Mouse (Mus musculus) macrophage (primary cell): ENCODE data around the gene Smarca4. TPM values are rescaled to one million over a fixed set of nuclear protein-coding genes. Genes with fewer than 3 reads are reported as not detected.
A peak's percentile ranks its signal among the peaks of the same experiment; 100 is the strongest.

Source experiments
- H3K27ac ChIP-seq: fragments of 350-480 bp; formaldehyde crosslinking; 2 replicates; pipeline ENCODE4 v1.9.0; 2021
- H3K36me3 ChIP-seq: fragments of 350-480 bp; formaldehyde crosslinking; 2 replicates; pipeline ENCODE4 v1.9.0; 2021; ENCODE audit errors: inconsistent target
- H3K4me3 ChIP-seq: fragments of 350-480 bp; formaldehyde crosslinking; 2 replicates; pipeline ENCODE4 v1.9.0; 2021; ENCODE audit errors: inconsistent target
- H3K79me2 ChIP-seq: fragments of 350-480 bp; formaldehyde crosslinking; 2 replicates; pipeline ENCODE4 v1.9.0; 2021; ENCODE audit errors: inconsistent target
- WGBS: methylation state at CpG from one replicate; pipeline ENCODE4 v1.1.7; 2026; ENCODE audit warnings: inconsistent platforms; ENCODE audit not compliant: missing documents; 5-methylcytosine and 5-hydroxymethylcytosine counted together
- polyA plus RNA-seq: library from polyadenylated mRNA; stranded (reverse); fragments of 250-400 nt; gene quantifications from 3 replicates; pipeline ENCODE4 v1.2.4, GENCODE M21; 2018; ENCODE audit warnings: inconsistent platforms

Gene Smarca4
- polyA plus RNA-seq, 1 experiment from 2014 or later: 76.6 TPM

DNA sequence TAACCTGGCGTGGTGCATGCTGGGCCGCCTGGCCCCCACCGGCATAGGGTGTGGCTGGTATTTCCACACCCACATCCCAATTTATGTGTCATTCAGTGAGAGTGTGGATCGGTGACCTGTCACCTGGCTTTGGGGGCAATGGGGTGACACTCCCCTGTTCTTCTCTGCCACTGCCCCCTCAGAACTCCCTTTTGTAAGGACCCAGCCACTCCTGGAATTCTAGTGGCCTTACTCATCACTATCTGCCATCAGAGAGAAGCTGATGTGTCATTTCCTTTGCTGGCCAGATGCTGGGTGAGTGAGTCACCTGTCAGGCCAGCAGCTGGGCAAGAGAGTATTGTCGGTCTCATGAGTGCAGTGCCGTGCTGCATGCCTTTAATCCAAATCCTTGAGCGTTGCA, 113.3 kb downstream of the Smarca4 start:
- Histone ChIP-seq H3K27ac (peak overlapping the region; percentile 49), H3K36me3 (peaks cover 28% of the 10 kb centered on the region), H3K79me2 (peaks cover 100% of the 10 kb centered on the region), H3K4me3 (no peak overlapping the region)
- 72% methylated on average over 7 of the region's 7 CpGs for WGBS

DNA sequence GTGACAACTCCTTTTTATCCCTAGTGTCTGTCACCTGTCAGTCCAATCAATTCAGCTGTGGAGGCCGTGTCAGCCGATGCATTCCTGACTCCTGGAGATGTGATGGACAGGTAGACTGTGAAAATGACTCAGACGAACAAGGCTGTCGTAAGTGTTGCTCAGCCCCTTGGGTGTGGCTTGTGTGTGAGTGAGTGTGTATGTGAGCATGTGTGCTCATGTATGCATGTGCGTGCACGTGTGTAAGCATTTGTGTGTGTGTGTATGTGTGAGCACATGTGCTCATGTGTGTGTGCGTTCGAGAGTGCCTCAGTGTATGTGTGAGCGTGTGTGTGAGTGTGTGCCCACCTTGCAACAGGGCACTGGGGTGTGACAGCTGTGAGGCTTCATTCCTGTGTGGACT, 116.3 kb downstream of the Smarca4 start:
- H3K36me3 ChIP-seq: peaks cover 57% of the 10 kb centered on the region

DNA sequence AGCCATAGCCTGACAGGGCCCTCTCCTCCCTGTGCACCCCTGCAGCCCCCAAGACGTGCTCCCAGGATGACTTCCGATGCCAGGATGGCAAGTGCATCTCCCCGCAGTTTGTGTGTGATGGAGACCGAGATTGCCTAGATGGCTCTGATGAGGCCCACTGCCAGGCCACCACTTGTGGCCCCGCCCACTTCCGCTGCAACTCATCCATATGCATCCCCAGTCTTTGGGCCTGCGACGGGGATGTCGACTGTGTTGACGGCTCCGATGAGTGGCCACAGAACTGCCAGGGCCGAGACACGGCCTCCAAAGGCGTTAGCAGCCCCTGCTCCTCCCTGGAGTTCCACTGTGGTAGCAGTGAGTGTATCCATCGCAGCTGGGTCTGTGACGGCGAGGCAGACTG, 117.5 kb downstream of the Smarca4 start:
- Histone ChIP-seq H3K79me2 (peaks cover 100% of the 10 kb centered on the region), H3K27ac (no peak overlapping the region), H3K4me3 (no peak overlapping the region), H3K36me3 (peaks cover 69% of the 10 kb centered on the region)
- 97% methylated on average over 17 of the region's 17 CpGs for WGBS

More for the DNA sequence above, 116.3 kb downstream of the Smarca4 start:
- H3K27ac ChIP-seq: no peak overlapping the region
- peaks cover 100% of the 10 kb centered on the region for H3K79me2 ChIP-seq
- 95% methylated on average over 9 of the region's 9 CpGs for WGBS
- no peak overlapping the region for H3K4me3 ChIP-seq

DNA sequence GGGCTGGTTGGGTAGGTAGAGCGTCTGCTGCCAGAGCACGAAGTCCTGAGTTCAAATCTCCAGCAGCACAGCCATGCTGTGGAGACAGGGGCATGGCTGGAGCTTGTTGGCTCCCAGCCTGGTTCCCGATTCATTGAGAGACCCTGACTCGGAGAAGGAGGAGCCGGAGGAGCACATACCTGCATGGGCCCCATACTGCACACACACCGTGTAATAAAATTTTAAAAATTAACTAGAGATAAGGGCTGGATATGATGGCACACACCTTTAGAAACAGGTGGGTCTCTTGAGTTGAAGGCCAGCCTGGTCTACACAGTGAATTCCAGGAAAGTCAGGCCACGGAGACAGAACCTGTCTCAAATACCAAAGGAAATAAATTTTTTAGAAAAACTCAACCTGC, 118.0 kb downstream of the Smarca4 start:
- Histone ChIP-seq H3K79me2 (peaks cover 98% of the 10 kb centered on the region), H3K27ac (no peak overlapping the region), H3K36me3 (peaks cover 72% of the 10 kb centered on the region), H3K4me3 (no peak overlapping the region)
- WGBS: 94% methylated on average over 7 of the region's 7 CpGs

DNA sequence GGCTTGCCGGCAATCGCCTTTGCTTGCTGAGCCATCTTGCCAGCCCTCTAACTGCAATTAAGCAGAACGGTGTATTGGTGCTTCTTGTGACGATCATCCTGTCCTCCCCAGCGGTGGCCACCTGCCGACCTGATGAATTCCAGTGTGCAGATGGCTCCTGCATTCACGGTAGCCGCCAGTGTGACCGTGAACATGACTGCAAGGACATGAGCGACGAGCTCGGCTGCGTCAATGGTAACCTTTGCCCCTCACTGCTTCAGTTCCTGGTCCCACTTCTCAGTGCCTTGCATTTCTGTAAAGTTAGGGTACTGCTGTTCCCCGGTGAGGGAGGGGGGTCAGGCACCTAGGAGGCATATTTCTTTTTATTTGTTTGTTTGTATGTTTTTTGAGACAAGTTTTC, 119.2 kb downstream of the Smarca4 start:
- peaks cover 83% of the 10 kb centered on the region for H3K36me3 ChIP-seq
- H3K4me3 ChIP-seq: no peak overlapping the region
- H3K27ac ChIP-seq: no peak overlapping the region
- WGBS: 95% methylated on average over 14 of the region's 14 CpGs
- peaks cover 96% of the 10 kb centered on the region for H3K79me2 ChIP-seq

DNA sequence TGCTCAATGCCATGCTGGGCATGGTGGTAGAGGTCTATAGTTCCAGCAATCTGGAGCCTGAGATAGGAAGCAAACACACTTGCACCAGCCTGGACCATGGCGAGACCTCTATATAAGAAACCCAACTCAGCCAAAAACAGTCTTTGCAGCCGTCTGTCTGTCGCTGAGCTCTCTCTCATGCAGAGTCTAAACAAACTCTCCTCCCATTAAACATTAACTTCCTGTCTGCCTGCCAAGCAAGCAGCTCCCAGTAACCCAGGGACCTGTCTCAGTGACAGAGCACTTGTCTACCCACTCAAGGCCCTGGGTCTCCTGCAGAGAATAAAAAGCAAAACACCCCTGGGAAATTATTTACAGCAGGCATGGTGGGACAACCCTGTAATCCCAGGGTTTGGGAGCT, 120.6 kb downstream of the Smarca4 start:
- 100% methylated on average over 3 of the region's 3 CpGs for WGBS
- Histone ChIP-seq H3K4me3 (no peak overlapping the region), H3K27ac (no peak overlapping the region), H3K36me3 (peaks cover 86% of the 10 kb centered on the region), H3K79me2 (peaks cover 83% of the 10 kb centered on the region)

DNA sequence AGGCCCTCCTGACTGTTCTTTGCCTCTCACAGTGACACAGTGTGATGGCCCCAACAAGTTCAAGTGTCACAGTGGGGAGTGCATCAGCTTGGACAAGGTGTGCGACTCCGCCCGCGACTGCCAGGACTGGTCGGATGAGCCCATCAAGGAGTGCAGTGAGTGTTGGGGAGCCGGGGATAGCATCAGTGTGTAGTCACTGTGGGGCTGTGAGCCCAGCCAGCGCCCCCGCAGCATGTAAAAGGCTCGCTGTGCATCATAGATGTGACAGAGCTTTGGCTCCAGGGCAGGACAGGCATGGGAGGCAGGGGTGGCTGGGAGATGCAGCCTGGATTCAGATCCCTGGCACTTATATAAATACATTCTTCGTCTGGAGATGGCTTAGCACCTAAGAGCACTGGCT, 121.2 kb downstream of the Smarca4 start:
- H3K79me2 ChIP-seq: peaks cover 80% of the 10 kb centered on the region
- no peak overlapping the region for H3K4me3 ChIP-seq
- H3K27ac ChIP-seq: no peak overlapping the region
- 91% methylated on average over 10 of the region's 10 CpGs for WGBS
- H3K36me3 ChIP-seq: peaks cover 86% of the 10 kb centered on the region

DNA sequence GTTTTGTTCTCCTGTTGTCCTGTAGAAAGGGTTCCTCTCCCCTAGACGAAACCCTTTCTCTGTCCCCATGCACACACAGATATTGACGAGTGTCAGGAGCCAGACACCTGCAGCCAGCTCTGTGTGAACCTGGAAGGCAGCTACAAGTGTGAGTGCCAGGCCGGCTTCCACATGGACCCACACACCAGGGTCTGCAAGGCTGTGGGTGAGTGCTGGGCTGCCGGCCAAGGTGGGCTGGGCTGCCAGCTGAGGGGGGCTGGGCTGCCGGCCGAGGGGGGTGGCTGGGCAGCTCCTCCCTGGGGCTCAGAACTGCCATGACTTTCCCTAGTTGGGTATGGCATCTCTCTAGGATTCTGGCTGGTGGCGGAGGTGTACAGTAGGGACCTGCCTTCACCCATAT, 122.8 kb downstream of the Smarca4 start:
- H3K27ac ChIP-seq: no peak overlapping the region
- WGBS: 95% methylated on average over 7 of the region's 7 CpGs

DNA sequence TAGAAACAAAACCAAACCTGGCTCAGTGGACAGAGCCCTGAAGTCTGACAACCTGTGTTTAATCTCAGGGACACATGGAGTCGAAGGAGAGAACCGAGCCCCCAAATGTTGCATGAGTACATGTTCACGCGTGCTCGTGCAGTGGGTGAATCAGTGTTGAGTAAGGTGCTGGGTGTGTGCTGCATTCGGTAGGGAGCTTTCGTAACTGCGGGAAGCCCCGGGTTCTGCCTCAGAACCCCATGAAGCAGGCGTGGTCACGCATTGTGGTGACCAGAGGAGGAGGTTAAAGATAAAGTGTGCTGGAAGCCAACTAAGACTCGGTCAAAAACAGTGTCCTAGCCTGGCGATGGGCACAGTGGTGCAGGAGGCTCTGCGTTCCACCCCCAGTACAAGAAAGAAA, 124.5 kb downstream of the Smarca4 start:
- Histone ChIP-seq H3K27ac (no peak overlapping the region), H3K79me2 (peaks cover 47% of the 10 kb centered on the region), H3K36me3 (peaks cover 82% of the 10 kb centered on the region), H3K4me3 (no peak overlapping the region)
- WGBS: 73% methylated on average over 13 of the region's 14 CpGs

More for the DNA sequence above, 122.8 kb downstream of the Smarca4 start:
- Histone ChIP-seq H3K79me2 (peaks cover 64% of the 10 kb centered on the region), H3K4me3 (no peak overlapping the region), H3K36me3 (peaks cover 82% of the 10 kb centered on the region)

DNA sequence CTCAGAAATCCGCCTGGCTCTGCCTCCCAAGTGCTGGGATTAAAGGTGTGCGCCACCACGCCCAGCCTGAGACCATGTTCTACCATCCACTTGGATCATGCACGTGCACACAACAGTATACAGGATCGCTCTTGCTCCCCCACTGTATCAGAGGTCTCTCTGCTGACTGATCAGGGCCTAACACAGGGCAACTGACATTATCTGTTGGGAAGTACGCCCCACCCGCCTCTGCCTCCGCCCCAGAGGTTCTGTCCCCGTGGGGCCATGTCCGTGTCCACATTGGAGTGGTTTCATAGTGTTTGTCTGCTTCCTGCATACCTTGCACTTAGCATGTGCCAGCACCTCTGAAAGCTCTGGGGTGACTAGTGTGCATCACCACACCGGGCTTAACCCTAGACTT, 125.5 kb downstream of the Smarca4 start:
- WGBS: 96% methylated on average over 11 of the region's 11 CpGs
- Histone ChIP-seq H3K79me2 (peaks cover 36% of the 10 kb centered on the region; the same call in 1 of the 2 replicates), H3K27ac (no peak overlapping the region), H3K4me3 (no peak overlapping the region), H3K36me3 (peaks cover 83% of the 10 kb centered on the region)

DNA sequence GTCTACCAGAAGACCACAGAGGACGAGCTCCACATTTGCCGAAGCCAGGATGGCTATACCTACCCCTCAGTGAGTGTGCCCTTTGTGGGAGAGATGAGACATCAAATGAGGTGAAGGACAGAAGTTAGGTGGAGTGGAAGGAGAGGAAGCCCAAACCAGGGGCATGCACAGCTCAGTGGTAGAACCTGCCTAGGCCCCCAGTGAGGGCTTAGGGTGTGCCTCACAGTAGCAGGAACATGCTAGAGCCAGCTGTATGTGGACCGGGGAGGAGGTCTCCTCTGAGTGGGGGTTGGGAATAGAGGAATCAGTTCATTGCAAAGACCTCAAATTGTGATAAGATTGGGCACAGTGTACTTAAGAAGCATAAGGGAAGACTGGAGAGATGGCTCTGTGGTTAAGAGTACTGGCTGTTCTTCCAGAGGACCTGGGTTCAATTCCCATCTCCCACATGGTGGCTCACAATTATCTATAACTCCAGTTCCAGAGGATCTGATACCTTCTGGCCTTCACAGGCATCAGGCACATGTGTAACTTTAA, 131.3 kb downstream of the Smarca4 start:
- Histone ChIP-seq H3K27ac (no peak overlapping the region), H3K79me2 (no peaks in the 10 kb centered on the region), H3K36me3 (peaks cover 66% of the 10 kb centered on the region), H3K4me3 (no peak overlapping the region)
- WGBS: 89% methylated on average over 3 of the region's 3 CpGs

DNA sequence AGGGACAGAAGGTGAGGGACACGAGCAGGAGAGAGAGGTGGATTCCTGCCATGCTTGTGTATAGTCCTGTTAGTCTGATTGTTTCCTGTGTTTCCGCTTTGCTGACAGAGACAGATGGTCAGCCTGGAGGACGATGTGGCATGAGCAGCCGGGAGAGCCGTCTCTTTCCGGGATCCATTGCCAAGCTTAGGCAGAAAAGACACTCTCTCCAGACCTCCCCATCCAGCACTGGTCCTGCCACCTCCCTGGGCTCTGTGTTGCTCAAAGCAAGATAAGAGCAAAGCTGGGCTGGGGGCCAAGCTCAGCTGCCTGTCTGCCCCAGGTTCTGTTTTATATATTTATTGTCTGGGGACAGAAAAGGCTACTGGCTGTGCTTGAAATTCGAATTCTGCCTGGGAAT, 132.1 kb downstream of the Smarca4 start:
- H3K79me2 ChIP-seq: no peaks in the 10 kb centered on the region
- WGBS: 92% methylated on average over 7 of the region's 7 CpGs
- no peak overlapping the region for H3K27ac ChIP-seq
- H3K36me3 ChIP-seq: peaks cover 59% of the 10 kb centered on the region
- no peak overlapping the region for H3K4me3 ChIP-seq

DNA sequence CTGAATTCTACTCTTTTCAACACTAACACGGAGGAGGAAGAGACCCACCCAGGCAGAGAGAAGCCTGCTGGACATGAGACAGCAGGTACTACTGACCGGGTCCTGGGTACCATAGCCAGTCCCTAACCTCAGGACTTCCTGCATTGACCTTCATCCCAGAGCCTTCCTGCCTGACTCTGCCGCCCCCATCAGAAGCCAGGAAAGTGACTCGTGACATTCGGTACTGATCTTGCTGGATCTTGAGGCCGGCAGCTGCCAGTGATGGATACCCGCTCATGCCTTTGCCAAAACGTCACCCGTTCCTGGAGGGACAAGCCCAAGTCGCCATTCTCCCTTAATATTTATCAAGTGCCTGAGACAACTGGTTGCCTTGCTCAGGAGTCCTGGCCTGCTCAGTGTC, 132.5 kb downstream of the Smarca4 start:
- Histone ChIP-seq H3K4me3 (no peak overlapping the region), H3K79me2 (no peaks in the 10 kb centered on the region), H3K36me3 (peaks cover 58% of the 10 kb centered on the region), H3K27ac (no peak overlapping the region)
- WGBS: 94% methylated on average over 10 of the region's 10 CpGs

DNA sequence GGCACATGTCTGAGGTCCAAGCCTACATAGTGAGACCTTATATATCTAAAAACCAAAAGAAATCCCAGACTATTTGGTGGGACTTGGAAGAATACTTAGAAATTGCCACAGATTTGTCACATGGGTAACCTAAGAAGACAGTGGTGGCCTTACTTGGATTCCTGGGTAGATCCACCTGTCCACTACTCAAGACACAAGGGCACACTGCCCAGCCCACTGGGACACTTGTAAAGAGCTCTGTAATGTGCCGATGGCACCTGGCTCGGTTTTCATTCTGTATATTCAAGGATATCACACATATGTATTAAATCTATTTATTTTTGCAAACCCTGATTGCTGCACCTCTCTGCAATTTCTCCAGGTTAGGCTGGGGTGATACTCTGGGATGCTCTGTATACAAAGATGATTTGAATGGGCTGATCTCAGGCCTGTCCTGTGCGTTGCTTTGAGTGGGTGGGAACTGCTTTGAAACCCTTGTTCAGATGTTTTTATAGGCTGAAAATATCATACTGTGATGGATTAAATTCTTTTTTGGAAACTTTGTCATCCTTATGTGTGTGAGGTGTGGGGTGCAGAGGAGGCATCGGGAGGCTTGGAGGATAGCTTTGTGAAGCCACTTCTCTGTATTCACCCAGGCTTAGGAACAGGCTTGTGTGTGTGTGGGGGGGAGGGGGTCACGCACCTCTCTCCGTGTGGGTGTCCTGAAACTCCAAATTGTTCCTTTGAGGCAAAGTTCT, 133.6 kb downstream of the Smarca4 start:
- no peak overlapping the region for H3K27ac ChIP-seq
- 98% methylated on average over 6 of the region's 6 CpGs for WGBS
- H3K36me3 ChIP-seq: peaks cover 47% of the 10 kb centered on the region
- H3K4me3 ChIP-seq: no peak overlapping the region
- no peaks in the 10 kb centered on the region for H3K79me2 ChIP-seq

DNA sequence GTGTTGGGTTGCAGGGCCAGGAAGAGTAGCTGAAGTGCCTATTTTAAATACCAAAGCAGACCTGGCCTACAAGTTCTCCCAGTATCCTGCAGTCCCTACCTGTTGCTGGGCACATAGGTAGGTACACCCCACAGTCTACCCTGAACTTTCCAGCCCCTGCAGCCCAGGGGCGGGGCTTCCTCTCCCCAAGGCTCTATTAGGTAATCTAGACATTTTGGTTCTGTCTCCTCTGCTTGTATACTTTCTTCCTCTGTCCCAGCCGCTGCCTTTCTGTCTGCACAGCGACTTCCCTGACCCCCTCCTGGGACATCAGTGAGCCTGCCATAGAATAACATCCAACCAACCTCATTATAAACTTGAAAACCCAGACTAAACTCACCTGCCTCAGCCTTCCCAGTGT, 134.4 kb downstream of the Smarca4 start:
- H3K36me3 ChIP-seq: peaks cover 39% of the 10 kb centered on the region
- H3K4me3 ChIP-seq: no peak overlapping the region
- no peaks in the 10 kb centered on the region for H3K79me2 ChIP-seq
- H3K27ac ChIP-seq: no peak overlapping the region
- WGBS: 87% methylated on average over 3 of the region's 3 CpGs
